Mouse (Mus musculus) adrenal gland, postnatal 36 days (tissue): Measurements from ENCODE around the gene Bsph2. TPM values are rescaled to one million over a fixed set of nuclear protein-coding genes. Genes with fewer than 3 reads are reported as not detected.

Experiments used
- DNase-seq, 2 experiments: peaks; one replicate each; pipeline ENCODE4 v3.0.0; 2021; ENCODE audit warnings: mixed read lengths in 1 of 2
- long read RNA-seq, 2 experiments: library from polyadenylated mRNA; stranded (forward); transcript quantifications; one replicate each; pipeline ENCODE4 v2.0.0; 2021; ENCODE audit warnings: borderline sequencing depth in 2 of 2
- total RNA-seq, 2 experiments: library from RNA; stranded (reverse); gene quantifications; 2 replicates each; pipeline ENCODE4 v1.2.3; 2021

Gene Bsph2
- not detected for total RNA-seq
- long read RNA-seq, experiment 1, result 0 reads
- long read RNA-seq, experiment 2, result 0 reads

- DNase-seq, result no peak
Observed at GRCm38 (mm10) chr7:13570967-13571366, at the start of gene Bsph2. Bsph2 (minus strand) TSS chr7:13571067.

GRCm38 (mm10) chr7:13511539-13511938 is 59.3 kb downstream of the Bsph2 start:
- DNase-seq, result peak; percentile 34 to 35

Other genes with a start within 250 kb of the Bsph2 start
- under 1 TPM; 0.16 to 0.46 TPM for gene Pla2g4c, start 246.4 kb downstream of the Bsph2 start, total RNA-seq
- not detected for gene Cabp5, start 172.9 kb downstream of the Bsph2 start, total RNA-seq
- gene Bsph1, start 120.2 kb downstream of the Bsph2 start, total RNA-seq, result not detected
- gene Sult2a5, start 52.9 kb upstream of the Bsph2 start, total RNA-seq, result not detected
- not detected for gene Sult2a2, start 162.4 kb upstream of the Bsph2 start, total RNA-seq